Mouse (Mus musculus) liver, postnatal 0 days (tissue): ENCODE data around the gene Pxmp4.

Source experiments
- CTCF ChIP-seq: sonication (generic); IDR thresholded peaks from 2 replicates; pipeline ENCODE4 v1.5.1; 2016; ENCODE audit warnings: antibody characterized with exemption, low read depth
- EP300 ChIP-seq: IDR thresholded peaks from 2 replicates; pipeline ENCODE4 v1.6.1; 2016; ENCODE audit warnings: antibody characterized with exemption, low read depth, mild to moderate bottlenecking

DNA sequence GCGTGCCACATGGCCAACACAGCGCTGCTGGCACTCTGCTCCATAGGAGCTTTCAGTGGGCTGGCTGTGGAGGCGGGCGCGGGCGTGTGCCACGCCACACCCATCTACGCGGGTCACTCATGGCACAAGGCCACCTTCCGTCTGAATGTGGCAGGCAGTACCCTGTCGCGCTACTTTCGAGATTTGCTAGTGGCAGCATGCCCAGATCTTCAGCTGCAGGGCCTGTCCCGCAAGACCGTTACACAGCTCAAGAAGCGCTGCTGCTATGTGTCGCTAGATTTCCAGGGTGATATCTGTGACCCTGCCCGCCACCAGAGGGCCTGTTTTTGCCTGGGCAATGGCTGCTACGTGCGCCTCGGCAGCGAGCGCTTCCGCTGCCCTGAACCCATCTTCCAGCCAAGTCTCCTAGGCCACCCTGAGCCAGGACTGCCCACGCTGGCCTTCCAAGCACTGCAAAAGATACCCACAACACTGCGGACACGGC, 51.0 kb downstream of the Pxmp4 start:
- TF ChIP-seq CTCF (peak; percentile 78), EP300 (no peak)
